Mouse (Mus musculus): ENCODE measurements at regions not wholly inside any gene's neighbourhood (a gene's known extent, or its start where the extent isn't known, plus 50 kb on each side); places are given as distances from the start of the nearest gene placed in this dataset.

DNA sequence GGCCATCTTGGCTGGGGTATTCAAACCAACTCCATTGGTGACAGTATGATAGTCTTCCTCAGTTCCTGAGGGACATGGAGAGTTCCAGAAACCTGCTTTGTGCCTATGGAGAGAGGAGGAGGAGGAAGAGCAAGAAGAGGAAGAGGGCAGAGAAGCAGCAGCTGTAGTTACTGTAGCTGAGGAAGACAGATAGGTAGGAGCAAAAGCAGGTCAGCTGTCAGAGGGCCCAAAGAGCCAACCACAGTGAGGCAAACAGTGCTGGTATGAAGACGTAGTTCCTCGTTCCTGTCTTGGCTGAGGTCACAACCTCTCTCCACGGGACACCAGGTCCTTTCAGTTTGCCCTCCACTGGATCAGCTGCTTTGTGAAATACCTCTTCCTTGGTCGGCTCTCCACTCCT, 243.4 kb downstream of the Rplp1 start:
- TF ChIP-seq CTCF (IDR thresholded peaks at IDR 0.05; ENCODE audit: borderline replicate concordance, extremely low read depth, insufficient read depth, insufficient read length): no peak
- TF ChIP-seq POLR2A (IDR thresholded peaks at IDR 0.05; ENCODE audit: borderline replicate concordance, extremely low read depth, insufficient read depth, insufficient read length, poor library complexity, severe bottlenecking): no peak
- no peak for DNase-seq (ENCODE audit: low read depth)

DNA sequence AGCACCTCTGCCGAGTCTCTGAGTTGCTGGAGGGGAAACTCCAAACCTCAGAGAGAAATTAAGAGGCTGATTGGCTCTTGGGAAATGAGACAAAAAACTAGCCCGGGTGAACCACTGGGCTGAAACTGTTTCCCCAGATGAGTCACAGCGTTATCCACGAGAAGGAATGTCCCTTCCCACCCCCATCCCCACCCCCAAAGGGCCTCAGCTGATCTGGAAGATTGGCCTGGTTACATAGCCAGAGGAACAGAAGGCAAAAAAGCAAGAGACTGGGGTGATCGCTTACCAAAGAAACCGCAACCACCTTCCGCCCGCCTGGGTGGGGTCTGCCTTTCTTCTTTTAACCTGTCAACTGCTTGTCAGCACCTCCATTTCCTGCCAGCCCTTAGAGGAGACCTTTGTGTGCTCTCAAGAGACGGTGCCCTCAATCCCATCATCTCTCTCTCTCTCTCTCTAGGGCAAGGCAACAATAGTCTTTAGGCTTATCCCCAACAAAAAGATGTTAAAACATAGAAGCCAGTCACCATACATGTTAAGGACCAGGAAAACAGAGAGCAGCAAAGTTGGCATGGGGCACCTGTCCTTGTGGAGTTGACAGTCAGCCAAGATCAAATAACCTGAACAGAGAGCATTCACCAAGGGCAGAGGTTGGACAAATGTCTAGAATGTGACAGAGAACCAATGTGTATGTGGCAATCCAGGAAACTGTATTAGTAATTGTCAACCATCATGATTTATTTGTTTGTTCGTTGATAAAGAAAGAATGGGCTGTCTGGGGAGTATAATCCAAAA, 244.4 kb downstream of the Rplp1 start:
- TF ChIP-seq CTCF (IDR thresholded peaks at IDR 0.05; ENCODE audit: borderline replicate concordance, extremely low read depth, insufficient read depth, insufficient read length): no peak
- TF ChIP-seq POLR2A (IDR thresholded peaks at IDR 0.05; ENCODE audit: borderline replicate concordance, extremely low read depth, insufficient read depth, insufficient read length, poor library complexity, severe bottlenecking): no peak
- DNase-seq (ENCODE audit: low read depth): no peak

DNA sequence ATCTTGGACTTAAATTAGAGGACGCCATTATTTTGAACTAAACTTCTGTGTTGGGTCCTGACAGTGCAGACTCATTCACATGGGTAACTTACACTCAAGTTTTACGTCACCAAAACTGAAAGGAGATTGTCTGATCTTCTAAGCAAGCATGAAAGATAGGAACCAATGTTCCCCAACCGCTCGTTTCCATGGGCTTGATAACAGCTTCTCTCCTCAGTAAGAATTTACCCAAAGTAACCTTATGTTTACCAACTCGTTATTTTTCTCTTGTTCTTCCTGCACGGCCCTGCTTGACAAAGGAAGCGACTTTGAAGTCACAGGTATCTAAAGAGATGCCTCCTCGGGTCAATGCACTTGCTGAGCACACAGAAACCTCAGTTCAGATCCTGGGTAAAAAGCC, 245.6 kb downstream of the Rplp1 start:
- no peak for DNase-seq (ENCODE audit: low read depth)
- no peak for TF ChIP-seq CTCF (IDR thresholded peaks at IDR 0.05; ENCODE audit: borderline replicate concordance, extremely low read depth, insufficient read depth, insufficient read length)
- TF ChIP-seq POLR2A (IDR thresholded peaks at IDR 0.05; ENCODE audit: borderline replicate concordance, extremely low read depth, insufficient read depth, insufficient read length, poor library complexity, severe bottlenecking): no peak

DNA sequence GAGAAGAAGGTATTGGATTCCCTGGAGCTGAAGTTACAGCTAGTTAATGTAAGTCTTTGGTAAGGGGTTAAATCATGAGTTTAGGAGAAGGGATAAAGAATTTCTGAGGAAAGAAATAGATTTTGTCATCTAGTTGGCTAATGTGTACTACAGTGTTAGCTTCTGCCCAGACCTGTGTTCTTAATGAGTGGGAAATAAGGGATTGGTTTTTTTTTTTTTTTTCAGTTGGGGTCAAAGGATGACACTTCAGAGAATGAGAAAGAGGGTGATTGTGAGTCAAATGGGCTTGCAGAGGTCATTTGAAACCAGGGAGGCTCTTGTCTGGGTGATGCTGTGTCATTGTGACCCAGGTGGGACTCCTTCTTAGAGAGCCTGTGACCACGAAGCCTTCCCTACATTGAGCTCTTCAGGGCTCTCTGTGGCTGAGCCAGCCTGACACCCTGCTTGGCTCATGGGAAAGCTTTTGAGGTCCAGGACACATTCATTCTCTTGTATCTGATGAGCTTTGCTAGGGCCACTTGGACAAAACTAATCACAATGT, 246.1 kb downstream of the Rplp1 start:
- no peak for DNase-seq (ENCODE audit: low read depth)
- no peak for TF ChIP-seq POLR2A (IDR thresholded peaks at IDR 0.05; ENCODE audit: borderline replicate concordance, extremely low read depth, insufficient read depth, insufficient read length, poor library complexity, severe bottlenecking)
- TF ChIP-seq CTCF (IDR thresholded peaks at IDR 0.05; ENCODE audit: borderline replicate concordance, extremely low read depth, insufficient read depth, insufficient read length): no peak

DNA sequence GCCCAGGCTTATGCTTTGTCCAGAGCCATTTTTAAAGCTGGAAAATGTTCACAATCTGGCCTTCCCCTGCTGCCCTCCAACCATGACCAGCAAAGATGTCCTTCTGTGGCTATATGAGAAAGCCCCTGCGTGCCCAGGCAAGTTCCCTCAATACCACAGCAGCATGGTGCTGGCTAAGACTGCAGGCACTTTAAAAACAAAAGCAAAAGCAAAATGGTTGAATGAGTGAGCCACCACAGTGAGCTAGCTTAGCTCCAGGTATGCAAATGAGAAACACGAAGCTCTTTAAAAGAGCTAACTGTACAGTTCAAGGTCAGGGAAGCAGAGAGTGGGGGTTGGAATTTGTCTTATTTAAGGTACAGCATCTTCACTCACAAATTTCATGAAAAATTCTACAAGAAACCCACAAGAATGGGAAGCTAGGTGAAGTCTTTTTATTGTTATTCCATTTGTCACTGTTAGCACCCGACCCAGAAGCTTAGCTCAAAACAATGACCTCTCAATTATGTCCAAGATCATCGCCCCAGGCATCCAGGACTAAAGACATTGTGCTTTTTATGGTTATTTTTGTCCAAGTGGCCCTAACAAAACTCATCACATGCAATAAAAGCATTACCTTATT, 246.8 kb downstream of the Rplp1 start:
- TF ChIP-seq CTCF (IDR thresholded peaks at IDR 0.05; ENCODE audit: borderline replicate concordance, extremely low read depth, insufficient read depth, insufficient read length) (no peak), POLR2A (IDR thresholded peaks at IDR 0.05; ENCODE audit: borderline replicate concordance, extremely low read depth, insufficient read depth, insufficient read length, poor library complexity, severe bottlenecking) (no peak)
- peak; percentile 16 for DNase-seq (ENCODE audit: low read depth)

DNA sequence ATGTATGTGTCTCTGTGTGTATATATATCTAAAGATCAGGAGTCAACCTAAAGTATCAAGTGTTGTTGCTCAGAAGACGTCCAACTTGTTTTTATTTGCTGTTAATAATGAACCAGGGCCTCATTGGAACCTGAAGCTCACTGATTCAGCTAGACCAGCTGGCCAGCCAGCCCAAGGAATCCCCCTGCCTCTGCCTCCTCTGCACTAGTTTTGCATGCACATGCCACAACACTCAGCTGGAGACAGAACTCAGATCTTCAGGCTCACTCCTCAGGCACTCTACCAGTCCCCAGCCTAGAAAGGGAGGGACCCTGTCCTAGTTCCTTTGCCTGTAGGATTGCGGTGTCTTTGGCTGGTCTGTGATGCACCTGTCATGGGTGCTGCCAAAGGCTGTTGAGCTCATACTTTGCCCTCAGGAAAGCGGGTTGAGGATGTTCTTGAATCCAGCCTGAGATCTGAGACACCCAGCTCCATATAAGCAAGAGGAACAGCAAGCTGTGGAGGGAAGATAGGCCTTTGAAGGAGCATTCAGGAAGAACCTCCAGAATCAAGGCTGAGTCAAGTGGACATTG, 247.5 kb downstream of the Rplp1 start:
- TF ChIP-seq POLR2A (IDR thresholded peaks at IDR 0.05; ENCODE audit: borderline replicate concordance, extremely low read depth, insufficient read depth, insufficient read length, poor library complexity, severe bottlenecking) (no peak), CTCF (IDR thresholded peaks at IDR 0.05; ENCODE audit: borderline replicate concordance, extremely low read depth, insufficient read depth, insufficient read length) (no peak)
- no peak for DNase-seq (ENCODE audit: low read depth)

DNA sequence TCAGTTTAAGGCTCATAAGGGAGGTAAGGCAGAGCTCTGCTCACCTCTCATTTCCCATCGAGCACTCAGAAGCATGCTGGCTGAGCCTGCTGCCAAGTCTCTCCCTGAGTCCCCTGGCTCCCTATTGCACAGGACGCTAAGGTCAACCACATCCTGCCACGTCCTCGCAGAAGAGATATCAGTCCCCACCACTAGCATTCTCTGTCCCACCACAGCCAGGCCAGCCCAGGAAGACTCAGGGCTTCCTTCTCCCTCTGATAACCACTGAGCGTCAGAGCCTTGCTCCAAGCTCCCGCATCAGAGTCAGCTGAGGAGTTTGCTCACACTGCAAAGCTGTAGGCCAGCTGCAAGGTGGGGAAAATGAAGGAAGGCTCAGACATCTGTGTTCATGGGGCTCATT, 248.2 kb downstream of the Rplp1 start:
- TF ChIP-seq CTCF (IDR thresholded peaks at IDR 0.05; ENCODE audit: borderline replicate concordance, extremely low read depth, insufficient read depth, insufficient read length): no peak
- DNase-seq (ENCODE audit: low read depth): no peak

DNA sequence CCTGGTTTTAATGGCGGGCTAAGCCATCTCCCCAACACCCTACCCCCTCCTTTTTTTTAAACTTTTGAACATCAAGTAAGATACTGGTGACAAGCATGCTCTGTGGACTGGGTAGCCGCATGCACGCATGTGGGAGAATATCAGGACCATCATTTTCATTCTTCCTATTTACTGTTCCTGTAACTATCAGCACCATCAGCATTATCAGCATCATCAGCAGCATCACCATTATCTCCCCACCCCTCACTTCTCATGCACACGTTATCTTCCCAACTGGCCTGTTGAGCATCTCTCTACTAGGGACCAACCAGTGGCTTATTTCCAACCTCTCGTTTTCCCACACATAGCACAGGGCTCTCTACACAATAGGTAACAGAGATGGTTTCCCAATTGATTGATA, 249.1 kb downstream of the Rplp1 start:
- DNase-seq (ENCODE audit: low read depth): no peak
- TF ChIP-seq CTCF (IDR thresholded peaks at IDR 0.05; ENCODE audit: borderline replicate concordance, extremely low read depth, insufficient read depth, insufficient read length) (no peak), POLR2A (IDR thresholded peaks at IDR 0.05; ENCODE audit: borderline replicate concordance, extremely low read depth, insufficient read depth, insufficient read length, poor library complexity, severe bottlenecking) (no peak)

DNA sequence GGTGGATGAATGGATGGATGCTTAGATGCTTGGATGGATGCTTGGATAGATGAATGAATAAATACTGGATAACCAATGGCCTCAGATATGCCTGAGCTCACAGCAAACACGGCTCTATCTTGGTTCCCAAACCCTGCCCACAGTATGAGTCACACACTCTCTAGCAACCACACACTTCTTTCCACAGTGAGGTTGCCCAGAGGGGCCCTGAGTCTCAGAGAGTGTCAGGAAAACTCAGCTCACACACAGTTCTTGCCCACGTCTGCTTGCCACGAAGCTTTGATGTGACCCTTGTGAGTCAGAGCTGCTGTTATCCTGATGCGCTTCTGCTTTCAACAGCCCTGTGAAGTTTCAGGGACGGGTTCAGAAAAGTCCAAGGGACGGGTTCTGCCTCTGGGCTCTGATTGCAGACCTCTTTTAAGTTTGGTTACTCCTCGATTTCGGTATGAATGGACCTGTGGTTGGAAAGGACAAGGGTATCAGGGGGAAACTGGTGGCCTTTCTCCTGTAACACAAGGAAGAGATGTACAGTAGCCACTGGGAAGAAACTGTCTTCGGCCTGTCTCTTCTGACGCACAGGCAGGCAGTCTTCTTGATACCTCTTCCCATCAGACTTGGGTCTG, 250.2 kb downstream of the Rplp1 start:
- TF ChIP-seq CTCF (IDR thresholded peaks at IDR 0.05; ENCODE audit: borderline replicate concordance, extremely low read depth, insufficient read depth, insufficient read length): no peak
- no peak for TF ChIP-seq POLR2A (IDR thresholded peaks at IDR 0.05; ENCODE audit: borderline replicate concordance, extremely low read depth, insufficient read depth, insufficient read length, poor library complexity, severe bottlenecking)
- DNase-seq (ENCODE audit: low read depth): no peak

DNA sequence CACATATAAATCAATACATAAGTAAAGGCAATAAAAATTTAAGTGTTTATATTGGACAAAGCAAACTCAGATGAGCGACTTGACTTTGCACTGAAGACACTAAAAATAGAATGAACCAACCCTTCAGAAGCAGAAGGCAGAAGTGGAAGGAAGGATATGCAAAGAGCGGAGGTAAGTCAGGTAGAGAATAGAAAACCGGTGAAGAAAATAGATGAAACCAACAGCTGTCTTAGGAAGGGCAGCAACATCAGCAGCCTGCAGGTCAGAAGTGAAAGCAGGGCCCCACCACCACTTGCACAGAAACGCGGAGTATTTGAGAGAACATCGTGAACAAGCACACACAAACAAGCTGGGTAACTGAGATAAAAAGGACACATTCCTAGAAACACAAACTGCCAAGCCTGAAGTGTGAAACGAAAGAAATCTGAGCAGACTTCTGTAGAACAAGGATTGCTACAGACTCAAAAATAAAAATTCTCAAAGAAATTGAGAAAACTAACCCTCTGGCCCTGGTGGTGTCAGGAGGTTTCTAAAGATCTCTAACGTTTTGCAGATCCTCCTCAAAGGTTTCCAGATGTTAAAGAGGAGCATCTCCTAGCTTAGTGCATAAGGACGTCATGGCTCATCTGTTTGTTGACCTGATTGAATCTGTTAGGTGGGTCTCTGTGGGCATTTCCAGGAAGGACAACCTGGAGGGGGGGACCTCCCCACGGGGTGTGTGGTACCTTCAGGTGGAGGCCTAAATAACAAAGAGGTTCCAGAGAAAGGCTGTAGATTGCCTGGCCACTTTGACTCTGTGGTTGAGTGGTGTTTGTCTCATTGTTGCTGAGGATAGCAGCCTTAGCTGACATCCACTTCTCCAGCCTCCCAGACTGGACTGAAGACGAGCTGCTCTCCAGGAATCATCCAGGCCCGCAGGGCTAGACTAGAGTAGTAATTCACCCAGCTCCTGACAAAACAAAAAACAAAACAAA, 252.0 kb downstream of the Rplp1 start:
- no peak for TF ChIP-seq POLR2A (IDR thresholded peaks at IDR 0.05; ENCODE audit: borderline replicate concordance, extremely low read depth, insufficient read depth, insufficient read length, poor library complexity, severe bottlenecking)
- TF ChIP-seq CTCF (IDR thresholded peaks at IDR 0.05; ENCODE audit: borderline replicate concordance, extremely low read depth, insufficient read depth, insufficient read length): no peak
- DNase-seq (ENCODE audit: low read depth): no peak

Data from brain, embryonic 14.5 days (tissue).